Mouse (Mus musculus) megakaryocyte, embryonic 14.5 days (primary cell): ENCODE data around the gene Clspn.

Experiments
- FLI1 ChIP-seq: IDR thresholded peaks from 2 replicates; pipeline ENCODE4 v1.6.1; 2012; ENCODE audit warnings: low read length, inconsistent platforms, mixed read lengths
- GATA1 ChIP-seq: IDR thresholded peaks from 3 replicates; pipeline ENCODE4 v1.6.1; 2012; ENCODE audit warnings: mixed read lengths, low read length, inconsistent platforms, borderline replicate concordance

DNA sequence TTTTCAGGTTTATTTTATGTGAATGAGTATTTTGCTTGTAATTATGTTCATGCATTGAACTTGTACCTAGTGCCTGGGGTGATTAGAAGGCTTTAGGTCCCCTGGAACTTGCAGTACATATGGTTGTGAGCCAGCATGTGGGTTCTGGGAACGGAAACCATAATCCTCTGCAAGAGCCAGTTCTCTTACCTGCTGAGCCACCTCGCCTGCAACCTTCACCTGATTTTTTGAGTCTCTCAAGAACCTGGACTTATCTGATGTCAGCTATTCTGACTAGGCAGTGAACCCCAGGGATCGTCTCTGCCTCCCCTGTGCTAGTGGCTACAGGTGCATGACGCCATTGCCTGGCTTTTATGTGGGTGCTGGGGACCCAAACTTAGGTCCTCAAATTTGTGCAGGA, 49.0 kb downstream of the Clspn start:
- TF ChIP-seq GATA1 (no peak), FLI1 (no peak)
